Mouse (Mus musculus) layer of hippocampus, postnatal 25 days (tissue): ENCODE results near the gene Tmem202. TPM values are rescaled to one million over a fixed set of nuclear protein-coding genes. Genes with fewer than 3 reads are reported as not detected.

Experiments
- DNase-seq, 2 experiments: peaks; one replicate each; pipeline ENCODE4 v3.0.0; 2022; ENCODE audit warnings: mixed read lengths in 2 of 2, low spot score in 1 of 2; ENCODE audit errors: extremely low spot score in 1 of 2
- total RNA-seq, 2 experiments: library from RNA; stranded (reverse); gene quantifications; 2 replicates each; pipeline ENCODE4 v1.2.3; 2021

Tmem202 gene
- total RNA-seq, 2 experiments from 2014 or later, result 2.0 to 2.1 TPM

DNA sequence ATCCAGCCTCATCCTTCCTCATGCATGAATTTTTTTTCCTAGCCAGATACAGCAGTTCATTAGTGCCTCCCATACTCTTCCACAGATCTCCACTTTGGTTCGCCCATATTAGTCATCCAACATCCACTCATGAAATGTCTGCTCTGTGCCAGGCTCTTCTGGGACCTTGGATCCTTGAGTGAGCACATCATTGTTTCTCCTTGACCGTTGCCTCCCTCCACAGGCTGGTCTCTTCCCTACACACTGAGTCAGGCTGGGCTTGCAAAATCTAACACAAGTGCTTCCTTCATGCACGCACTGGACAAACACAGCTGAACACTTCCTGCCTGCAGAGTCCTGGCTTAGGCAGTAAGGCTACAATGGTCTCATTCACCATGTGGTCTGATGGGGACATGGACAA is 2.0 kb downstream of the Tmem202 start:
- DNase-seq, result no peak

DNA sequence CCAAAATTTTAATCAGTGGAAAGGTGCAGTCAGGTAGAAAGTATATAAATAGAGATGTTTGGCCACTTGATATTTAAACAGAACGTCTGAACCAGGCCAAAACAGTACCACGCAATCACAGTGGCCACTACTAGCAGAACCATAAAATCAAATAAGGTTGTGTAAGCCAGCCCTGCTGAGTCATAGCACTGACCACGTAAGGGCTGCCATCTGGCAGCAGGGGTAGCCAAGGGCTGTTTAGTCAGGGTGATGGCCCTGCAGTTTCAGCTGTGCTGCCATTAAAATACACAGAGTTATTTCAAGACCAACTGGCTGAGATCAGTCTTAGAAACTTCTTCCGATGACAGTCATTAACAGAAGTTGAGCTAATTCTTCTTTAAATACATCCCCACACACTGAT is 5.8 kb downstream of the Tmem202 start:
- no peak for DNase-seq

DNA sequence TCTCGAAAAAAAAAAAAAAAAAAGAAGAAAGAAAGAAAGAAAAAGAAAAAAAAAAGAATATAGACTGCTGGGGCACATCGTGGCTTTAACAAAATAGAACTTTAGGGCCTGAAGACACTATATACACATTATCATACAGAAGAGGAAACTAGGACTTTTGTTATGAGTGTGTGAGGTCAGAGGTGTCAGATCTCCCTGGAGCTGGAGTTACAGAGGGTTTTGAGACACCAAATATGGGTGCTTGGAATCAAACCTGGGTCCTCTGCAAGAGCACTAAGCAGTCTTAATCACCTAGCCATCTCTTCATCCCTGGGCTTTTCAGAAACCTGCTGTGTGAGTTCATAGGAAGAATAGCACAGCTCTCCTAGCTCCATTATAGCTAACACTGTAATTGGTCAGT is 6.2 kb downstream of the Tmem202 start:
- no peak for DNase-seq

DNA sequence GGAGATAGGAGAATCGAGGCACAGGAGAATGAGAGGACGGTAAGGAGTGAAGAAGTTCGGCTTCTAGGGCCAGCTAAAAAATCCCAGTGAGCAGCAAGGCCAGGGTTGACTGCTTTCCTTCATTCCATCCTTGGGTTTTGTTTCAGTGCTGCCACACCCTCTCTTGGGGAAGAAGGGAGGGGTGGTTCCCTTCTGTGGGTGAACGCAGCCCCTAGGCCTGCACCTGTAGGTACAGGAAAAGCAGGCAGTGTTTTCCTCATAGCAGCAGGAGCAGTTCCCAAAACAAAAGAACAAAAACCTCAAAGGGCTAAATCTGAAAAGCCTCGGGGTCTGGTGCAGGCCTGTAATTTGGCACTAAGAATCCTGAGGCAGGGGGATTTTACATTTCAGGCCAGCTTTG is 8.0 kb downstream of the Tmem202 start:
- no peak for DNase-seq

DNA sequence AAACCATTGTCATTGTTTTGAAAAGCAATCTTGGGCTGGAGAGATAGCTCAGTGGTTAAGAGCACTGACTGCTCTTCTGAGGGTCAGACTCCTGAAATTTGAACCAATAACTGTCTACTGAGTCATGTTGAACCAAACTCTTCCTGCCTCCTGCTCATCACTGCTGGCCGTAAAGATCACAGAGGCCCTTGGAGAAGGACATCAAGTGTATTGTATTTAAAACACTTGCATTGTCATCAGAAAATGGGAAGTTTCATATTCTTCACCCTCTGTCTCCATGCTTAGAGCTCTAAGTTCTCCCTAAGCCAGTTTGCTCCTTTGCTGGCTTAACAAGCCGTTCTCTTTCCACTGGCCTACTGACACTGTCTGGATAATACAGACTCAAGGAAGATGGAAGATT is 11.4 kb downstream of the Tmem202 start:
- DNase-seq, result no peak

DNA sequence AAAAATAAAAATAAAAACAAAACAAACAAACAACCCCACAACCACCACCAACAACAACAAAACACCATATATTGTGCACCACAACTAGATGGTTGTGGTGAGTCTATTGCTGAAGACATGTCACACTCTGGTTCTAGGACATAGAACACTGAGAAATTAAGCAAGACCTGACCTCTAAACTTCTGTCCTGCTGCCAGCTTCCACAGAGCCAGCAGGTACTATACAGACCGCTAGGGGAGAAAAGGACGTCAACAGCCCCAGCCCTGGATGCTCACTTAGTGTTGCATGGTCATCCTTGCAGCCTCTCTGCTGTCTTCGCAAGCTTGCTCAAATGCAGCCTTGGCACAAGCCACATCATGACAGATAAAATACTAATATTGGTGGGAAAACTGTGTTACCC is 12.1 kb downstream of the Tmem202 start:
- no peak for DNase-seq

DNA sequence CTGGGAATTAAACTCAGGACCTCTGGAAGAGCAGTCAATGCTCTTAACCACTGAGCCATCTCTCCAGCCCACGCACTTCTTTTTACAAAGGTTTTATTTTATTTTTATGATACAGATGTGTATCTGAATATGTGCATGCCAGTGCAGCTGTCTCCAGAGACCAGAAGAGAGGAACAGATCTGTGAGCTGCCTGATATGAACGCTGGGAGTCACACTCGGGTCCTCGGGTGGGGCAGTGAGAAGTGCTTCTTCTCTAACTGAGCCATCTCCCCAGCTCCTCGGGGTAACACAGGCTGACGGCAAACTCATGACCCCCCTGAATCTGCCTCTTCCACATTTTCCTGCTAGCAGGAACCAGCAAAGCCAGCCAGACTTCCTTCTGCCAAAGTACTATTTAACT is 12.9 kb downstream of the Tmem202 start:
- no peak for DNase-seq

DNA sequence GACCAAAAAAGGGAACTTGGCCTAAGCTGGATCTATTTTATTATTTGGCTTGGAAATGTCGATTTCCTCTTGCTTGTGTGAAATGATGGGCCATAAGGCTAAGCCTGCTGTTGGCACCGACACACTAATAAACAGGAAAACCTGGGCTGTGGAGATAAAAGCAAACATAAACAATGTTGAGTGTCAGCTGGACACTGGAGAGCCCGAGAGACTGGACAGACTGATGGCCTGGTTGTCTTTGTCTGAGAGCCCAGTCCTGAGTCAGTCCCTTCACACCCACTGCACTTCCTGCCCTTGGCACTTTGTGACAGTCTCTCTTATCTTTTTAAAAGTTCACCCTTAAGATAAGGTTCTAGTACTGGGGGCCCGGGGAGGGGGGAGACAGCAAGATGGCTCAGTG is 16.7 kb downstream of the Tmem202 start:
- DNase-seq, result no peak

DNA sequence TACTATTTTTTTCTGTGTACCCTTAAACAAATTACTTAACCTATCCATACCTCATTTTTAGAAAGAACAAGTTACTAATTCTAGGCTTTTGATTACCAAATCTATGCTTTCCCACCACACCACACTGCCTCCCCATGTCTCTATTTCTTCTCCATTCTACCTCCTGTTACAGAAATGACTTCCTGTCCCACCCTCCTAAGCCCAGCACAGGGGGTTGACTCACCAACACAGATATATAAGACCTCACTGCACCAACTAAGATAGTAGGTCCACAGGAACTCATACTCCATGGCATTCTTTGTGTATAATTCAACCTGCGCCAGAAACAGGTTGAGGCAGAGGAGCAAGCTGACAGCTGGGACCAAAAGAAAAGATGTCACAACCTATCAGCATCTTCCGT is 20.3 kb downstream of the Tmem202 start:
- no peak for DNase-seq

DNA sequence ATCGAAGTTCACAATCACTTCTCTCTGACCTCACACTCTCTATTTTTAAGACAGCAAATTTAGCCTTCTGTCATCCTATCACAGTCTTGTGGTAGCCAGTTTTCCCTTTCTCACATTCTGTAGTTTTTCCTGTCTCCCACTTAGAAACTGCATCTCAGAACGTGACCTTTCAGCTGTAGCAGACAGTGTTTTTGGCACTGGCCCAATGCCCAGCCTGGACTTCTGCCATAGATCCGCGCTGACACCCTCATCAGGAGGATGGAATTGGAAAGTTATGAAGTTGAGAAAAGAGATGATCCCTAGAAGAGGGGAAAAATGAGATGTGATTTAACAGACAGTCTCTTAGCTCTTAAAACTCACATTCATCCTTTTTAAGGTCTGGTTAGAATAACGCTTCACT is 20.7 kb downstream of the Tmem202 start:
- DNase-seq, result peak in 1 of 2 experiments; percentile 15

DNA sequence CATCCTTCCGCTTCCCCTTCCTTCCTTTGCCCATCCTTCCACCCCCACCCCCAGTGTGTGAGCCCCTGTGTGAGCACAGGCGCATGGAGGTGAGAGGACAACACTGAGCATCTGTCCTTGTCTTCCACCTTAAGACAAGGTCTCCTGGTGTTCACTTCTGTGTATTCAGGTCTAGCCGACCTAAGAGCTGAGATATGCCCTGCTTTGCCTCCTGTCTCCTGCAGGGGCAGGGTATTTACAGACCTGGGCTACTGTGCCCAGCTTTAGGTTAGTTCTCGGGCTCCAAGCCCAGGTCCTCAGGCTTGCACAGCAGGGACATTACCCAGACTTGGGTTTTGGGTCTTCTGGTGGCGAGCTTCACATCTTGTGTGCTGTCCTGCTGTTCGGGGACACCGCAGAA is 22.5 kb downstream of the Tmem202 start:
- no peak for DNase-seq

DNA sequence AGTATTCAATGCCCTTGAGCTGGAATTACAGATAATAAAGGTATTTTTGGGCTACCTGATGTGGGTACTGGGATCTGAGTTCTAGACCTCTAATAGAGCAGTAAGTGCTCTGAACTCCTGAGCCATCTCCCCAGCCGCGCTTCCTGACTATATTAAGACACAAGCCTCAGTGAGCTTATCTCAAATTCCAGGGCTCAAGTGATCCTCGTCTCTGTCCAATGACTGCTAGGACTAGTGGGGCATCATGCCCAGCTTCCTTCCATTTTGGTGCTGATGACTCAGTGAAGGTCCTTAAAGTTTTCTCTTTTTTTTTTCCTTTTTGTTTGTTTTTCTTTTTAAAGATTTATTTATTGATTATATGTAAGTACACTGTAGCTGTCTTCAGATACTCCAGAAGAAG is 24.6 kb downstream of the Tmem202 start:
- no peak for DNase-seq

DNA sequence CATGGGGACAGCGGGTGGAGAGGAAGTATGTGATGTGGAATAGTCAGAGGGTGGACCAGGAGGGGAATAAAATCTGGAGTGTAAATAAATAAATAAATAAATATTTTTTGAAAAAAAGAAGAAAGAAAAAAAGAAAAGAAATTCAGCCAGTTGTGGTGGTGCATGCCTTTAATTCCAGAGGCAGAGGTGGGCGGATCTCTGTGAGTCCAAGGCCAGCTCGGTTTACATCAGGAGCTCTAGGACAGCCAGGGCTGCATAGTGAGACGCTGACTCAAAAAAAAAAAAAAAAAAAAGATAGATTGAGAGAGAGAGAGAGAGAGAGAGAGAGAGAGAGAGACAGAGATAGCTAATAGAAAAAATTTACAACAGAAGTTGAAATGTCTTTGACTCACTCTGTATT is 27.3 kb downstream of the Tmem202 start:
- no peak for DNase-seq

DNA sequence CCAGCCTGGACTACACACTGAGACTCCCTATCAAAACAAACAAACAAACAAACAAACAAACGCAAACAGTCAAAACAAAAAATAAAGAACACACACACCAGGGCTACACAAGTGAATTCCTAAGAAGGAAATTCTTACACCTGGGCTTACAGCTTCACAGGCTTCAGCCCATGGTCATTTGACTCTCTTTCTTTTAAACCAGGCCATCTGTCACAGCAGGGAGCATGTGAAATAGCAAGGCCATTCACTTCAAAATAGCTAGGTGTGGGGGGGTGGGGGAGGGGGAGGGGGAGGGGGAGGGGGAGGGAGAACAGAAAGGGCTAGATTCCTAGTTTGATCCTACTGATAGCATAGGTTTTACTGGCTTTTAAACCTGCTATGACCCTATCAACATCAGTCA is 31.5 kb downstream of the Tmem202 start:
- DNase-seq, result no peak

DNA sequence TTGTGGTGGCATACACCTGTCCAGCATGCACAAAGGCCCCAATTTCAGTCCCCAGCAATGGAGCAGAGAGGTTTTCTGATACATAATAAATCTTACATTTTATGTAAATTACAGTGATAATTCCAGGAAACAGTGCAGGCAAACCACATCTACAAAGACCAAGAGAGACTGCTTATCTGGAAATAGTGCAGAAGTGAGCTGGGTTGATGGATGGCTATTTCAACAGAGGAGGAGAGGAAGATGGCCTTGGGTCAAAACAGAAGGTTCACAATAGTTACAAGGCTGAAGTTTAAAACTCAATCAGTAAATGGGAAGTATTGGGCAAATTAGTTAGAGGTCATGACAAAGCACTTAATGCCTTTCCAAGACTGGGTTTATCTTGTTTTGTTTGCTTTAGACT is 52.3 kb downstream of the Tmem202 start:
- DNase-seq, result no peak

DNA sequence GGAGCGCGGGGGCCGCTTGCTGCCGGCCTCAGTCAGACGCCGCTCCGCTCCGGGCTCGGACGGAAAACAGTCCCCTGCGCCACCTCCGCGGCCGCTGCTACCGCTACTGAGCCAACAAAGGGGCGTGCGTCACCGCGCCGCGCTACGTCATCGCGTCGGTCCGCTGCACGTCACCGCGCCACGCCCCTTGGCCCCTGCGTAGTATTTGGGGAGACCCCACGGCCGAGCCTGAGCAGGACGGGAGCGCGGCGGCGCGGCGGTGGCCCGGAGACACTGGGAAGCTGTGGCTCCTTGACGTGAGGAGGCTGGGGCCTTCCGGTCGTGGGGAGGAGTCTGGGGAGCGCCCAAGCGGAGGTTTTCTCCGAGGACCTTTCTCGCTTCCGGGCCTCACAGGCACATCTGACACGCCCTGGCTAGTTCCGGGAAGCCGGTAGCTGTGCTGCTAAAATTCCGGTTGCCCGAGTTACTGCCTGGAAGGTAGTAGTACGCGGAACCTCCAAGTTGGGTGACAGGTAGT is 53.0 kb downstream of the Tmem202 start, which contains the start of gene Arih1:
Arih1 (minus strand) TSS at position 70 of the 517 bp plus-strand sequence.
- DNase-seq, result peak; percentile 99 to 100

DNA sequence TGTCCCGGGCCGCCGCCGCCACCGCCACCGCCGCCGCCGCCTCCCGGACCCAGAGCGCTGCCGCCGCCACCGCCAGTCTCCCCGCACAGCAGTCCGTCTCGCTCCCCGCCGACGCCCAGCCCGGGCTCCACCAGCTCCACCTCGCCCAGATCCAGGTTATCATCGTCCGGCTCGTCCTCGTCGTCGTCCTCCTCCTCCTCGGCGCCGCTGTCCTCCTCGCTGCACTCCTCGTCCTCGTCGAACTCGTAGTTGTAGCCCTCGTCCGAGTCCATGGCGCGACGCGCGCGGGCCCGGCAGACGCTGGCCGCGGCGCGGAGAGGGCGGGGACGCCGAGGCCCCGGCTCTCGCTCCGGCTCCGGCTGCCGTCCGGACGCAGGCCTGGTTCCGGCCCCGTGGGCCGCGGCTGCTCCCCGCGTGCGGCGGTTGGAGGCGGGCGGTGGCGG is 53.5 kb downstream of the Tmem202 start:
- DNase-seq, result peak in 1 of 2 experiments; percentile 32

DNA sequence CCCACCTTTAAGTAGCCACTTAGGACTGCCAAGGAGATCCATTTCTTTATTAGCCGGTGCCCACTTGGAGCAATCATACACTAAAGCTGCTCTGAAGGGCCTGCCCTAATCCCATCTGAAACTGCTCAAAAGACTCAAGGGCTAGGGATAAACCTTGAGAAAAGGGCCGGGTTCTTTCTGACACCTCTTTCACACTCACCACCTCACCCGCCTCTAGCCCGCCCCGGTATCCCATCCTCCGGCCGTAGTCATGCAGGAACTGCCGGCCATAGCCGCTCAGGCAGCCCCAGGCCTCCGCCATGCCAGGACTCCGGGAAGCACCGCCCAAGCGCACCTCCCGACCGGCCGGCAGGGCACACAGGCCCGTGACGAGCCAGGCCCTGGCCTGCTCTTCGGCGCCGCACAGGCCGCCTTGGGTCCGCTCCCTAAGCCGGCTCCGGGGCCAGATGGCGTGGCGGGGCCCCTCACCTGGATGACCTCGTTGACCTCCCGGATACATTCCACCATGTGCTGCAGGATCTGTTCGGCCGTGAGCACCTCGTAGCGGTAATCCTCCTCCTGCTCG is 54.1 kb downstream of the Tmem202 start:
- DNase-seq, result peak; percentile 26 to 43

DNA sequence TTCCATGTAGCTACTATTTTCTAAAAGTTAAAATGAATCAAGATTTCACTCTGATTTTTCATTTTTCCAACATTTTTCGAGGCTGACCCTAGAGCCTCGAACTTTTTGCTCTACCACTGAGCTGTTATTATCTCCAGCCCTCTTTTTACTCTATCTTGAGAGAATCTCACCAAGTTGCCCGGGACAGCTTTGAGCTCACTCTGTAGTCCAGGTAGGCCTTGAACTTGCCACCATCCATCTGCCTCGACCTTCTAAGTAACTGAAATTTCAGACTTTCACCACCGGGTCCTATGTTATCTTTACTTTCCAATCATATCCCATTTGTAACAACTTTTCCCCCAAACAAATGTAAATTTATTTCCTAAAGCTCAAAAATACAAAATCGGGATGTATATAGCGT is 54.9 kb downstream of the Tmem202 start:
- no peak for DNase-seq

DNA sequence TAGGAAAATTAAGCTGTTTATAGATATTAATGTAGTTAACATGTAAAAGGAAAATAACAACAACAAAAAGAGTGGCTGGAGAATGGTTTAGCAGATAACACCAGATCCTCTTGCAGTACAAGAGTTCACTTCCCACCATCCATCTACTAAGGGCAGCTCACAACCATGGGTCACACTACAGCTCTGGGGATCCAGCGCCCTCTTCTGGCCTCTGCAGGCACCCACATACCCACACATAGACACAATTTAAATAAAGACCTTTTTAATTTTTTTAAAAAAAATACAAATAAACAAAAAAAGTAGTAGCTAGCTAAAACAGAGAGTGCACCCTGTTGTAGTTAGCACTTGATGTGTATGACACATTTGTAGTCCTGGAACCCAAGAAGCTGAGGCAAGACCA is 57.2 kb downstream of the Tmem202 start:
- peak in 1 of 2 experiments; percentile 24 for DNase-seq

DNA sequence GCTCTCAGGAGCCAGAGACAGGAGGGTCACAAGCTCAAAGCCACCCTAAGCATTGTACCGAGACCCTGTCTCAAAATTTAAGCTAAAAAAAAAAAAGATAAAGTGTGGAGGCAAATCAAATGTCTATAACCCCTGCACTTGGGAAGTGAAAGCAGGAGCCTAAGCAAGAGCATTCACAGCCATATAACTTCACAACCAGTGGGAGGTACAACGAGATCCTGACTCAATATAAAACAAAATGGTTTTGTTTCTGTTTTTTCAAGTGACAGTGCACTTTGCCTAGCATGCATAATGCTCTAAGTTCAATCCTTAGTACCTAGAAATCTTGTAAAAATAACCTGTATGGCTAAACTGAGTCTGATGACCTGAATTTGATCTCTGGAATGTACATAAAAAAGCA is 63.0 kb downstream of the Tmem202 start:
- DNase-seq, result no peak

DNA sequence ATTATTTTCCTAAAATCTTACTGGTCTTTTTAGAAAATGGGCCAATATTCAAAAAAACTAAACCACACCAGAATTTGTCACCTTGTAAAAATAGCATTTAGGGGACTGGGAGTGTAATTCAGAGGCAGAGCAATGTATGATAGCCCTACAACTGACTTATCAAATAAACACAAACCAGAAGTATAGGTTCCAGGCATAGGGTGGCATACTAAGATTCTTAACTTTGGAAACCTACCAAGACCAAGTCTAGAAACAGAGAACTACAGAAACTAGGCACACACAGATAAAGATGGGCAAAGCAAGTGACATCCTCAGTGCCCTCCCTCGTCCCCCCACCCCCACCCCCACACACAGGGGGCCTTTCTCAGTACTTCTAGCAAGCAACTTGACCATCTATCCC is 64.8 kb downstream of the Tmem202 start:
- no peak for DNase-seq

DNA sequence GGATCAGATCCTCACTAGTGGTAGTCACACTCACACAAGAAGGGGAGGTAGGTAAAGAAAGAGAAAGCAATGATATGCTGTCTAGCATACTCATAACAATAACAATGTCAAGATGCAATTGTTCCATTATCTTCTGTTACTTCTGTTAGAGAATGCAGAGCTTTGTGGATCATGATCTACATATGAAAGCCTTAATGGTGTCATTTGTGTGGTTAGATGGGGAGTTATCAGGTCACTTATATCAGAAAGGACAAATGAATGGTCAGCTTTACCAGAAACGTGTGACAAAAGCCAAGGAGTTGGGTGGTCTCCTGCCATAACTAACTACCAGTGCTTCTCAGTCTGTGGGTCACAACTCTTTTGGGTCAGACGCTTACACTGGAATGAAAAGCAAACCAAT is 66.5 kb downstream of the Tmem202 start:
- no peak for DNase-seq
